ENCODE assay signal across 16 mouse cellular contexts in genomic region chr2:164174649-164175395, GRCm38 (mm10). TPM values are rescaled to one million over a fixed set of nuclear protein-coding genes. Genes with fewer than 3 reads are reported as not detected.
A peak's percentile ranks its signal among the peaks of the same experiment; 100 is the strongest.
DNase-seq lines count a peak whose midpoint lies in the region; ATAC-seq lines count a peak whose summit lies in the region.
"Had no signal": no experiment of that assay in that cellular context is flagged by ENCODE, and none has a peak within 500 bp of the region (broad histone marks: within the 10 kb centered on the region; RNA-seq: fewer than 3 reads in every experiment).

No protein-coding gene starts in this region.

- no peak overlapping the region for H3K9ac ChIP-seq in embryonic facial prominence, embryonic 14.5 days (ENCODE audit: low read depth, low read length)
- H3K9ac ChIP-seq: liver, embryonic 15.5 days; neural tube, embryonic 12.5 days had no signal

- no peak overlapping the region for H3K4me2 ChIP-seq in embryonic facial prominence, embryonic 14.5 days (ENCODE audit: low read depth, low read length)
- H3K4me2 ChIP-seq: liver, embryonic 15.5 days; neural tube, embryonic 12.5 days had no signal

- H3K27ac ChIP-seq in embryonic facial prominence, embryonic 14.5 days (replicated peaks; ENCODE audit: low read depth, low read length), result no peak overlapping the region
- H3K27ac ChIP-seq in embryonic facial prominence, embryonic 10.5 days (replicated peaks), result no peak overlapping the region
- H3K27ac ChIP-seq: liver, embryonic 15.5 days; neural tube, embryonic 12.5 days had no signal

- H3K4me1 ChIP-seq in embryonic facial prominence, embryonic 14.5 days (ENCODE audit: control insufficient read depth, insufficient read depth, low read length), result peaks cover 20% of the 10 kb centered on the region
- peaks cover 28% of the 10 kb centered on the region for H3K4me1 ChIP-seq in embryonic facial prominence, embryonic 10.5 days
- H3K4me1 ChIP-seq: liver, embryonic 15.5 days had no signal

- 69% methylated on average over 8 of the region's 8 CpGs for WGBS in embryonic facial prominence, embryonic 14.5 days
- WGBS in embryonic facial prominence, embryonic 10.5 days, result 79% methylated on average over 8 of the region's 8 CpGs

- H3K4me3 ChIP-seq in embryonic facial prominence, embryonic 14.5 days (ENCODE audit: low read depth, low read length), result no peak overlapping the region
- no peak overlapping the region for H3K4me3 ChIP-seq in embryonic facial prominence, embryonic 10.5 days
- H3K4me3 ChIP-seq: liver, embryonic 15.5 days; neural tube, embryonic 12.5 days had no signal

- H3K27me3 ChIP-seq in embryonic facial prominence, embryonic 14.5 days (replicated peaks; ENCODE audit: control insufficient read depth, insufficient read depth, low read length), result peaks cover 27% of the 10 kb centered on the region
- peaks cover 54% of the 10 kb centered on the region for H3K27me3 ChIP-seq in embryonic facial prominence, embryonic 10.5 days (replicated peaks; ENCODE audit: low read depth, poor library complexity, severe bottlenecking)

- peak; percentile 26 for DNase-seq in embryonic facial prominence, embryonic 14.5 days (ENCODE audit: low spot score)
- DNase-seq in embryonic facial prominence, embryonic 10.5 days (ENCODE audit: low spot score), result no peak
- peak; percentile 37 to 48 for DNase-seq in cerebellum, postnatal 25 days
- peak; percentile 73 for DNase-seq in layer of hippocampus, adult 8-10 months (ENCODE audit: low spot score in 2 of 2)
- peak; percentile 78 to 90 for DNase-seq in right cerebral cortex, postnatal 10 days (ENCODE audit: low spot score in 2 of 2)
- DNase-seq in natural killer cell, adult 2 months (ENCODE audit: low spot score in 2 of 2), result no peak
- DNase-seq in adrenal gland, adult 8-10 months, result no peak
- DNase-seq: adrenal gland, postnatal 10 days; thymus, adult 18-20 months had no signal

- H3K9me3 ChIP-seq in embryonic facial prominence, embryonic 14.5 days (ENCODE audit: control insufficient read depth, low read length), result no peaks in the 10 kb centered on the region
- H3K9me3 ChIP-seq in embryonic facial prominence, embryonic 10.5 days, result no peaks in the 10 kb centered on the region
- H3K9me3 ChIP-seq: liver, embryonic 15.5 days; neural tube, embryonic 12.5 days had no signal

- no peak for ATAC-seq in embryonic facial prominence, embryonic 14.5 days (ENCODE audit: low read depth)
- ATAC-seq in megakaryocyte-erythroid progenitor cell, adult 5-6 weeks (replicated peaks; ENCODE audit: low FRiP score, low TSS enrichment, poor library complexity, severe bottlenecking), result no peak

- H3K36me3 ChIP-seq in embryonic facial prominence, embryonic 14.5 days (ENCODE audit: control insufficient read depth, insufficient read depth, low read length), result no peaks in the 10 kb centered on the region
- no peaks in the 10 kb centered on the region for H3K36me3 ChIP-seq in embryonic facial prominence, embryonic 10.5 days (replicated peaks)
- H3K36me3 ChIP-seq: liver, embryonic 15.5 days; neural tube, embryonic 12.5 days had no signal

RNA-seq across cellular contexts. Expression of gene Kcns1, which starts 3.9 kb away (rescaled TPM):
- 0.85 and 1.2 TPM in 2 replicates for polyA plus RNA-seq in embryonic facial prominence, embryonic 14.5 days (2014; fragmentation: Nextera tagmentation; extraction: Ambion mirVana)
- not detected in 2 replicates for polyA plus RNA-seq in embryonic facial prominence, embryonic 10.5 days (2016; fragmentation: Nextera tagmentation; extraction: Ambion mirVana)
- 1 to 10 TPM; 5.3 to 7.8 (median 6.2) TPM for total RNA-seq in layer of hippocampus, adult 8-10 months (2022)
- 0.26 and 0.40 TPM in 2 replicates for total RNA-seq in megakaryocyte-erythroid progenitor cell, adult 5-6 weeks (2014; fragmentation: Nextera tagmentation)
- 0.88 and 2.2 TPM in 2 replicates for total RNA-seq in megakaryocyte-erythroid progenitor cell, adult 5-6 weeks (2017)
- under 1 TPM in 1 of 4 experiments, not detected in 3; 0.14 TPM for total RNA-seq in adrenal gland, adult 8-10 months (2022)
- polyA plus RNA-seq: C2C12; liver, embryonic 15.5 days had no signal

RNA-seq across cellular contexts. Expression of gene Wfdc5, which starts 7.7 kb away (rescaled TPM):
- 0.48 and 0.96 TPM in 2 replicates for polyA plus RNA-seq in embryonic facial prominence, embryonic 14.5 days (2014; fragmentation: Nextera tagmentation; extraction: Ambion mirVana)
- polyA plus RNA-seq in embryonic facial prominence, embryonic 10.5 days (2016; fragmentation: Nextera tagmentation; extraction: Ambion mirVana), result not detected in 2 replicates
- not detected for total RNA-seq in layer of hippocampus, adult 8-10 months (2022)
- not detected in 2 replicates for total RNA-seq in megakaryocyte-erythroid progenitor cell, adult 5-6 weeks (2014; fragmentation: Nextera tagmentation)
- total RNA-seq in megakaryocyte-erythroid progenitor cell, adult 5-6 weeks (2017), result not detected in 2 replicates
- total RNA-seq in adrenal gland, adult 8-10 months (2022), result not detected
- total RNA-seq: adrenal gland, postnatal 10 days; layer of hippocampus, postnatal 14 days had no signal
- polyA plus RNA-seq: C2C12; heart, embryonic 16.5 days; liver, embryonic 15.5 days; neural tube, embryonic 12.5 days had no signal

RNA-seq across cellular contexts. Expression of gene Wfdc12, which starts 15.6 kb away (rescaled TPM):
- 0.28 TPM in 1 of 2 replicates, not detected in the other for polyA plus RNA-seq in embryonic facial prominence, embryonic 14.5 days (2014; fragmentation: Nextera tagmentation; extraction: Ambion mirVana)
- not detected in 2 replicates for polyA plus RNA-seq in embryonic facial prominence, embryonic 10.5 days (2016; fragmentation: Nextera tagmentation; extraction: Ambion mirVana)
- total RNA-seq in layer of hippocampus, adult 8-10 months (2022), result not detected
- not detected in 2 replicates for total RNA-seq in megakaryocyte-erythroid progenitor cell, adult 5-6 weeks (2014; fragmentation: Nextera tagmentation)
- total RNA-seq in megakaryocyte-erythroid progenitor cell, adult 5-6 weeks (2017), result not detected in 2 replicates
- total RNA-seq in adrenal gland, adult 8-10 months (2022), result 1 to 10 TPM in 1 of 4 experiments, under 1 TPM in 2, not detected in 1; 0.40 to 4.7 (median 0.67) TPM
- total RNA-seq: adrenal gland, postnatal 10 days; layer of hippocampus, postnatal 14 days had no signal
- polyA plus RNA-seq: C2C12; heart, embryonic 16.5 days; liver, embryonic 15.5 days; neural tube, embryonic 12.5 days; small intestine, adult 2 months had no signal

RNA-seq across cellular contexts. Expression of gene Wfdc15a, which starts 25.1 kb away (rescaled TPM):
- not detected in 2 replicates for polyA plus RNA-seq in embryonic facial prominence, embryonic 14.5 days (2014; fragmentation: Nextera tagmentation; extraction: Ambion mirVana)
- not detected in 2 replicates for polyA plus RNA-seq in embryonic facial prominence, embryonic 10.5 days (2016; fragmentation: Nextera tagmentation; extraction: Ambion mirVana)
- not detected for total RNA-seq in layer of hippocampus, adult 8-10 months (2022)
- total RNA-seq in megakaryocyte-erythroid progenitor cell, adult 5-6 weeks (2014; fragmentation: Nextera tagmentation), result not detected in 2 replicates
- total RNA-seq in megakaryocyte-erythroid progenitor cell, adult 5-6 weeks (2017), result not detected in 2 replicates
- total RNA-seq in adrenal gland, adult 8-10 months (2022), result not detected
- total RNA-seq: adrenal gland, postnatal 10 days; layer of hippocampus, postnatal 14 days had no signal
- polyA plus RNA-seq: heart, embryonic 16.5 days; liver, embryonic 15.5 days; neural tube, embryonic 12.5 days; small intestine, adult 2 months had no signal

RNA-seq across cellular contexts. Expression of gene Wfdc15b, which starts 46.6 kb away (rescaled TPM):
- polyA plus RNA-seq in embryonic facial prominence, embryonic 14.5 days (2014; fragmentation: Nextera tagmentation; extraction: Ambion mirVana), result 0.39 TPM in 1 of 2 replicates, not detected in the other
- polyA plus RNA-seq in embryonic facial prominence, embryonic 10.5 days (2016; fragmentation: Nextera tagmentation; extraction: Ambion mirVana), result not detected in 2 replicates
- total RNA-seq in layer of hippocampus, adult 8-10 months (2022), result not detected
- not detected in 2 replicates for total RNA-seq in megakaryocyte-erythroid progenitor cell, adult 5-6 weeks (2014; fragmentation: Nextera tagmentation)
- not detected in 2 replicates for total RNA-seq in megakaryocyte-erythroid progenitor cell, adult 5-6 weeks (2017)
- not detected for total RNA-seq in adrenal gland, adult 8-10 months (2022)
- total RNA-seq: adrenal gland, postnatal 10 days; layer of hippocampus, postnatal 14 days had no signal
- polyA plus RNA-seq: C2C12; liver, embryonic 15.5 days; neural tube, embryonic 12.5 days; small intestine, adult 2 months had no signal

Comparison
In these comparisons a context has a peak if more than half of its experiments do, and no peak if none do; other contexts are left out.
1. DNase-seq: peak in embryonic facial prominence, embryonic 14.5 days (single experiment), cerebellum, postnatal 25 days (2 of 2), layer of hippocampus, adult 8-10 months (2 of 2) and right cerebral cortex, postnatal 10 days (2 of 2); none in embryonic facial prominence, embryonic 10.5 days (single experiment), natural killer cell, adult 2 months (0 of 2) and adrenal gland, adult 8-10 months (single experiment).